Comparison of ENCODE assay signal across 25 mouse cellular contexts in the genomic region with DNA sequence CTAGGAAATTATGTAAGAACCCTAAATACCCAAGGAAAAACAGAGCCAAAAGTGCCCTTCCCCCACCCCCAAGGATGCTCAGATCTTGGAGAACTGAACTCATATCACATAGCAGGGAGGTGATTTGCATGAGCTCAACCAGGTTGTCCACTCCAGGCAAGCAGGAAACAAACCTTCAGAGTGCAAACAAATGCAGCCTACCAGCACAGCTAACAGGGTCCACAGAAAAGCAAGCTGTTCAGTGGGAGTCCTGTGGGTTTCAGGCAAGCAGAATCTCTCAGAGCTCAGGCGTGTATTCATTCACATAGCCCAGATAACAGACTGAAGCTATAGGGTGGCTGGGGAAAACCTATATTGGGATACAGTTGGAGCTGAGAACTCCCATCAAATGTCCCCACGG.
A peak's percentile ranks its signal among the peaks of the same experiment; 100 is the strongest.
DNase-seq lines count a peak whose midpoint lies in the region; ATAC-seq and TF ChIP-seq lines count a peak whose summit lies in the region.
"Had no signal": no experiment of that assay in that cellular context is flagged by ENCODE, and none has a peak within 500 bp of the region (broad histone marks: within the 10 kb centered on the region; RNA-seq: fewer than 3 reads in every experiment).

No protein-coding gene starts in this region.

- DNase-seq in embryonic facial prominence, embryonic 10.5 days (ENCODE audit: low spot score), result no peak
- DNase-seq in heart, postnatal 0 days (ENCODE audit: low spot score), result no peak
- no peak for DNase-seq in heart, postnatal 25 days (ENCODE audit: low spot score)
- DNase-seq in lung, postnatal 36 days, result peak; percentile 35
- DNase-seq in lung, adult 18-20 months, result no peak
- DNase-seq in ovary, postnatal 10 days (ENCODE audit: low spot score), result no peak
- DNase-seq: cerebellum, adult 11 months; cerebellum, adult 9-11 months; kidney, adult 11 months; left cerebral cortex, postnatal 4 days; liver, postnatal 0 days; thymus, adult 18-20 months; thymus, postnatal 36 days had no signal

- TF ChIP-seq CTCF in heart, postnatal 0 days (IDR thresholded peaks at IDR 0.05; ENCODE audit: low read depth), result no peak

- no peaks in the 10 kb centered on the region for H3K9me3 ChIP-seq in embryonic facial prominence, embryonic 12.5 days
- no peaks in the 10 kb centered on the region for H3K9me3 ChIP-seq in embryonic facial prominence, embryonic 10.5 days
- H3K9me3 ChIP-seq in heart, postnatal 0 days (replicated peaks; ENCODE audit: control insufficient read depth, low read length), result no peaks in the 10 kb centered on the region
- H3K9me3 ChIP-seq in intestine, embryonic 15.5 days, result no peaks in the 10 kb centered on the region
- H3K9me3 ChIP-seq: heart, embryonic 15.5 days; liver, embryonic 12.5 days; midbrain, embryonic 12.5 days; neural tube, embryonic 12.5 days had no signal

- peaks cover 12% of the 10 kb centered on the region for H3K4me1 ChIP-seq in embryonic facial prominence, embryonic 12.5 days
- peaks cover 15% of the 10 kb centered on the region for H3K4me1 ChIP-seq in embryonic facial prominence, embryonic 10.5 days
- no peaks in the 10 kb centered on the region for H3K4me1 ChIP-seq in heart, postnatal 0 days (ENCODE audit: control insufficient read depth, insufficient read depth)
- no peaks in the 10 kb centered on the region for H3K4me1 ChIP-seq in intestine, embryonic 15.5 days (replicated peaks)
- H3K4me1 ChIP-seq: heart, embryonic 15.5 days; liver, embryonic 12.5 days; megakaryocyte, embryonic 14.5 days; midbrain, embryonic 12.5 days; neural tube, embryonic 12.5 days had no signal

- no peaks in the 10 kb centered on the region for H3K36me3 ChIP-seq in embryonic facial prominence, embryonic 12.5 days
- peaks cover 22% of the 10 kb centered on the region for H3K36me3 ChIP-seq in embryonic facial prominence, embryonic 10.5 days (replicated peaks)
- H3K36me3 ChIP-seq in heart, postnatal 0 days (replicated peaks; ENCODE audit: control insufficient read depth, insufficient read depth, low read length), result peaks cover 27% of the 10 kb centered on the region
- no peaks in the 10 kb centered on the region for H3K36me3 ChIP-seq in intestine, embryonic 15.5 days
- H3K36me3 ChIP-seq: G1E; liver, embryonic 12.5 days had no signal

- intact Hi-C loops in heart, postnatal 25 days (cut with DNase I), result loop anchor here (10.0 kb wide), 1 partner anchor 355 kb away; no protein-coding TSS in a partner anchor

- ATAC-seq in embryonic facial prominence, embryonic 12.5 days (ENCODE audit: insufficient number of reproducible peaks, insufficient read depth, low FRiP score, low TSS enrichment), result no peak
- ATAC-seq in heart, postnatal 0 days (ENCODE audit: insufficient read depth, low read depth), result peak; percentile 15; the same call in 1 of the 2 replicates
- ATAC-seq in intestine, embryonic 15.5 days, result no peak
- ATAC-seq: forebrain, embryonic 14.5 days; liver, embryonic 12.5 days; liver, postnatal 0 days had no signal

- no peak overlapping the region for H3K4me2 ChIP-seq in embryonic facial prominence, embryonic 12.5 days (replicated peaks)
- no peak overlapping the region for H3K4me2 ChIP-seq in heart, postnatal 0 days (ENCODE audit: low read depth, low read length)
- no peak overlapping the region for H3K4me2 ChIP-seq in intestine, embryonic 15.5 days (replicated peaks)
- H3K4me2 ChIP-seq: heart, embryonic 15.5 days; hindbrain, embryonic 14.5 days; liver, embryonic 12.5 days; midbrain, embryonic 12.5 days; neural tube, embryonic 12.5 days had no signal

- no peak overlapping the region for H3K9ac ChIP-seq in embryonic facial prominence, embryonic 12.5 days
- no peak overlapping the region for H3K9ac ChIP-seq in heart, postnatal 0 days (replicated peaks; ENCODE audit: low read depth, low read length)
- H3K9ac ChIP-seq in intestine, embryonic 15.5 days, result no peak overlapping the region
- H3K9ac ChIP-seq: heart, embryonic 15.5 days; hindbrain, embryonic 14.5 days; liver, embryonic 12.5 days; liver, postnatal 0 days; midbrain, embryonic 12.5 days; neural tube, embryonic 12.5 days had no signal

- no peak for TF ChIP-seq EP300 in heart, postnatal 0 days (IDR thresholded peaks at IDR 0.05; ENCODE audit: low read depth)

- no peaks in the 10 kb centered on the region for H3K27me3 ChIP-seq in embryonic facial prominence, embryonic 12.5 days
- H3K27me3 ChIP-seq in embryonic facial prominence, embryonic 10.5 days (replicated peaks; ENCODE audit: low read depth, poor library complexity, severe bottlenecking), result no peaks in the 10 kb centered on the region
- H3K27me3 ChIP-seq in heart, postnatal 0 days (ENCODE audit: control insufficient read depth, insufficient read depth, low read length), result no peaks in the 10 kb centered on the region
- no peaks in the 10 kb centered on the region for H3K27me3 ChIP-seq in intestine, embryonic 15.5 days (replicated peaks)
- H3K27me3 ChIP-seq: heart, embryonic 15.5 days; liver, embryonic 12.5 days; midbrain, embryonic 12.5 days; neural tube, embryonic 12.5 days had no signal

- WGBS in embryonic facial prominence, embryonic 12.5 days, result 81% methylated on average over 2 of the region's 2 CpGs
- WGBS in embryonic facial prominence, embryonic 10.5 days, result 77% methylated on average over 2 of the region's 2 CpGs
- WGBS in heart, postnatal 0 days, result 45% methylated on average over 2 of the region's 2 CpGs
- WGBS in intestine, embryonic 15.5 days, result 61% methylated on average over 2 of the region's 2 CpGs

- H3K27ac ChIP-seq in embryonic facial prominence, embryonic 12.5 days, result peak overlapping the region; percentile 36; the same call in 1 of the 2 replicates
- H3K27ac ChIP-seq in embryonic facial prominence, embryonic 10.5 days (replicated peaks), result no peak overlapping the region
- no peak overlapping the region for H3K27ac ChIP-seq in heart, postnatal 0 days (ENCODE audit: low read depth)
- H3K27ac ChIP-seq in intestine, embryonic 15.5 days, result no peak overlapping the region
- H3K27ac ChIP-seq: heart, embryonic 15.5 days; hindbrain, embryonic 14.5 days; layer of hippocampus, adult 2 months; liver, embryonic 12.5 days; midbrain, embryonic 12.5 days; neural tube, embryonic 12.5 days had no signal

- no peak overlapping the region for H3K4me3 ChIP-seq in embryonic facial prominence, embryonic 12.5 days
- H3K4me3 ChIP-seq in embryonic facial prominence, embryonic 10.5 days, result no peak overlapping the region
- no peak overlapping the region for H3K4me3 ChIP-seq in heart, postnatal 0 days (ENCODE audit: low read depth, low read length)
- no peak overlapping the region for H3K4me3 ChIP-seq in intestine, embryonic 15.5 days (replicated peaks)
- H3K4me3 ChIP-seq: heart, embryonic 15.5 days; layer of hippocampus, adult 2 months; liver, embryonic 12.5 days; megakaryocyte, embryonic 14.5 days; midbrain, embryonic 12.5 days; myocyte; neural tube, embryonic 12.5 days had no signal
